Mouse (Mus musculus): ENCODE data around the gene Stub1.

Gene Stub1

GRCm38 (mm10) chr17:25792615-25793014 lies 40.6 kb downstream of the Stub1 start, which contains the start of gene Fam173a:
Gene Fam173a, minus strand, starts transcription at chr17:25792901.
- in situ Hi-C loops (cut with MboI, MseI) = no loop called here

GRCm38 (mm10) chr17:25791843-25792527 lies 41.2 kb downstream of the Stub1 start:
- in situ Hi-C loops (cut with MboI, MseI) = no loop called here

DNA sequence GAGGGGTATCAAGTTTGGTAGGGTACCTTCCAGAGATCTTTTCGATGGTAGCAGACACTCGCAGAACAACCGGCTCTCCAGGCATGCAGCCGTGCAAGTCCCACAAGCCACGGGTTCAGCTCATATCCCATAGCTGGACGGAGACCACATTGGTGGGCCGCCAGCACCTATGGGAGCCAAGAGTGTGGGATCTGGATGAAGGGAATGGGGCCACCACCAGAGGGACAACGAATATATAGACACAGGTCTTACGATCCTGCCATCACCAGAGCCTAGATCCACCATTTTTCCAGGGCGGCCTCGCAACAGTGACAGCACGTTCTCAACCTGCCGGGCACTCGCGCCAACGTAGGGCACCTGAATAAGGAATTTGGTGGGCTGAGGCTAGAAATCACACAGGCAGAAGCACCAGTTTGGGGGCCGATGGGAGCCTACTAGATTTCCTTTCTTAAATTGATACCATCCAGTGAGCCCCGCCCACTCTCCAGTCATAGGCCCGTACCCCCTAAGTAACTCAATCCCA lies 41.8 kb downstream of the Stub1 start:
- in situ Hi-C loops (cut with MboI, MseI) = no loop called here

- in situ Hi-C loops (cut with MboI, MseI) = no loop called here
Measured at GRCm38 (mm10) chr17:25786781-25787504, 46.3 kb downstream of the Stub1 start.

GRCm38 (mm10) chr17:25786280-25786679 lies 46.9 kb downstream of the Stub1 start, which contains the start of gene Ccdc78:
Gene Ccdc78, plus strand, starts transcription at chr17:25786580.
- in situ Hi-C loops (cut with MboI, MseI) = no loop called here

DNA sequence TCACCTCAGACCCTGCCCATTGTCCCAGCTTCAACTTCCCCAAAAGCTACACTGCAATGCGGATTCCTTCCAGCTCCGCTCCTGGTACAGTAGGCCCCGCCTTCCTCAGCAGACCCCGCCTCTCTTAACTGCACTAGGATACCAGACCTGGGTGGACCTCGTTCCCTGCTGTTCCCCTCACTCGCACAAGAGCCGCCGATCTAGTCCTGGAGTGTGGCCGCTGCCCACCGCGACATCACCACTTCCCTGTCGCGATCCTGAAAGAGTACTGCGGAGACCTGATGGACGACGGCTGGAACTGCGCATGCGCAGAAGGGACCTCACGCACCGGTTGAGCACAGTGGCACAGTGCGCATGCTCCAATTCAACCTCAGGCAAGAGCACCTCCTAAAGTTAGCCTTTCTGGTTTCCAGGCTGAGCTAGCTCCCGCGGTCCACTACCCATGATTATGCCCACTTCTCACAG lies 47.9 kb downstream of the Stub1 start, which contains the start of gene Haghl:
Gene Haghl, minus strand, starts transcription at position 393 of the 465 bp plus-strand sequence.
- in situ Hi-C loops (cut with MboI, MseI) = no loop called here

DNA sequence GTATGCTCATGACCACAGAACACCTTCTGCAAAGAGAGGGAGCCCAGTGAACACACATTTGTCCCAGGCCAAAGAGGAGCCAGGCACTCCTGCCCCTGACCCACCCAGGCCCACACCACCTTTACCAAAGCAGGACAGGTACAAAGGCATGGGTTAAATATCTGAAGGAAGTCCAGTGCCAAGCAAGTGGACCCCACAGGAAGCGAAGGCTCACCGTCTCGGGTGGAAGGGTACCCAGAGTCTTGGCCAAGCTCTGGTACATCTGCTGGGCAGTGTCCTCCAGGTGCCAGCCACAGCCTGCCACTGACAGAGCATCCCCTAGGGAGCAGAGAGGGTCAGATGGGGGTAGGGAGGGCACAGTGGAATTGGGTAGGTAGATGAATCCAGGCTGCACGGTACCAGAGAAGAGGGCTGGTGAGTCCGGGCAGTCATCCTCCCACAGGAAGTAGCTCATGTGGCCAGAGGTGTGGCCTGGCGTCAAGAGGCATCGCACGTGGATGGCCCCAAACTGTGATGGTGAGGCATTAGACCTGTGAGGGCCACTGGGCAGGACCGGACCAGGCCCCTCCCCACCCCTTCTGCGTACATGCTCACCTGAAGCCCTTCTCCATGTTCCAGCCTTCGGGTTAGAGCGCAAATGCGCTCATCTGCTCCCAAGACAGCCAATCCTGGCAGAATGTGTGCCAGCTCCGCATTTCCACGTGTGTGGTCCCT lies 49.2 kb downstream of the Stub1 start:
- in situ Hi-C loops (cut with MboI, MseI) = no loop called here

- in situ Hi-C loops (cut with MboI, MseI) = no loop called here
Measured at GRCm38 (mm10) chr17:25783086-25783485, 50.1 kb downstream of the Stub1 start.

- in situ Hi-C loops (cut with MboI, MseI) = no loop called here
Measured at GRCm38 (mm10) chr17:25781339-25781738, 51.9 kb downstream of the Stub1 start.
